Mouse (Mus musculus) gastrocnemius, postnatal 25 days (tissue): ENCODE measurements around the gene Rdh16f2. TPM values are rescaled to one million over a fixed set of nuclear protein-coding genes. Genes with fewer than 3 reads are reported as not detected.
"Not testable (repeated sequence)": the region's sequence is repeated elsewhere in the genome, so short reads cannot be mapped to it uniquely, and the experiment has no call there.

Source experiments
- DNase-seq: peaks from one replicate; pipeline ENCODE4 v3.0.0; 2022
- long read RNA-seq, 2 experiments: library from polyadenylated mRNA; stranded (forward); transcript quantifications; one replicate each; pipeline ENCODE4 v2.0.0; 2021
- total RNA-seq, 2 experiments: library from RNA; stranded (reverse); gene quantifications; 1 replicate in 1 of 2; 2 replicates in 1 of 2; pipeline ENCODE4 v1.2.3; 2021

Gene Rdh16f2
- total RNA-seq = not detected
- long read RNA-seq, experiment 1 = 0 reads
- long read RNA-seq, experiment 2 = 0 reads

DNA sequence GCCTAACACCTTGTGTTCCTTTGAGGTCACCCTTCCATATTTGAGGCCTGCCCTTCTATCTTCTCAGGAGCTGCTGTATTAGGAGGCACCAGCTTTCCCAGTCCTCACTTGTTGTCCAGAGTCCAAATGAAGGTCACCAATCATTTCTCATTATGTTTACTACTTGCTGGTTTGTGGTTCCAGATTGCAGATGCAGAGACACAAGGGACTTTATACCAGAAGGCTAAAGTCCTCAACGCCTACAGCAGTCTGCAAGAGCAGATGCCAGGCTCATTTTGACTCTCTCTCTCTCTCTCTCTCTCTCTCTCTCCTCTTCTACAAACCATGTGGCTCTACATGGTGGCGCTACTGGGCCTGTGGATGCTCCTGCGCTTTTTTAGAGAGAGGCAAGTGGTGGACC is at the start of gene Rdh16f2:
TSS of gene Rdh16f2 (plus strand) at position 243 of the 400 bp plus-strand sequence.
- no peak for DNase-seq

DNA sequence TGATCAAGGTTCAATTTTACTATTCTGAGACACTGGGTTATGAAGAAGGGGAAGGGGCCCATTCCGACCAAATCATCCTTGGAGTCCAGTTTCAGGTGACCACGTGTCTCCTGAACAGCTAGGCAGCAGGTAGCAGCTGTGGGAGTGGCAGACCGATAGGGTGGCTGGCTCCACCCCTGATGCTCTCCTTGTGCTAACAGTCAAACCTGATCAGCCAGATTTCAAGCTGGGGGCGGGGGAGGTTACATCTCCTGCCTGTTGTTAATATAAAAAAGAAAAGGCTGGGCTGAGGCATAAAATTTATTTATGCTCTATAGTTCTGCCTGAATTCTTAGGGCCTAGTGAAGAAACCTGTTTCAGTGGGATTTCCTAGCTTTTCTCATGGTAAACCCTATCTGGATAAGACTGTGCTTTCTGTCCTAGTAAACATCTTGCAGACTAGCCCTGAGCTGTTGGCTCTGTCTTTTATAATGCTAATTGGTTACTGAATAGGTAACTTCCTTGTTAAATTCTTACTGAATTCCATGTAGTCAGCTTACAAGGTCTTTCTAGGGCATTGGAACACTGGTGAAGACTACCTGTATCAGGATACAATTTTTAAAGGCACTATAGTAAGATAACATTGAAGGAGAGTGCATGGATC is 48.9 kb upstream of the Rdh16f2 start:
- DNase-seq = not testable (repeated sequence)

DNA sequence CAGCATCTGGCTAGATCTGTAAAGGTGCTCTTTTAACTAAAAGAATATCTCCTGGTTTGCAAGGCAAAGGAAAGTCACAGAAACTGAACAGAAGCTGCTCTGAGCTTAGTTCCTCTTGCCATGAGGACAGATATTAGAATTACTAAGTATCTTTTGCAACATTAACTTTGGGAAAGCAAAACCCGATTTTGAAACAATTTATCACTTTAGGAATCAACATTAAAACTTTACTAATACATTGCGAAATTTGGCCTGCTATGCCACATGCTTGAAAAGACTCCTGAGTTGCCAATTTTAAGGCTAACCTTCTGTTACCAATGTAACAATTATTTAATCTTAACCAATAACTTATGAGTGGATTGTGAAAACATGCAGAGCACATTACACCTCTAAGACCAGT is 44.5 kb upstream of the Rdh16f2 start:
- not testable (repeated sequence) for DNase-seq

DNA sequence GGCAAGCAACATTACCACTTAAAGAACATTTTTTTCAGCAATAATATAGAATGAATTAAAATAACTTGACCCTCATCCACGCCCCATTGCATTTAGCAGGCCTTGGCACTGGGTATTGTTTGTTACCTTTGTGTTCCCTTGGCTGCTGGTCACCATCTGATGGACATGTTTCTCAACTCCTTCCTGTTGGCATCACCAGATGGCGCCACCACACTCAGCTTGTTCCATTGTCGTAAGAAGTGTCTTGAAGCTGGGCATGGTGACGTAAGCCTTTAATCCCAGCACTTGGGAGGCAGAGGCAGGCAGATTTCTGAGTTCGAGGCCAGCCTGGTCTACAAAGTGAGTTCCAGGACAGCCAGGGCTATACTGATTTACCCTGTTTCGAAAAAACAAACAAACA is 40.9 kb upstream of the Rdh16f2 start:
- no peak for DNase-seq

DNA sequence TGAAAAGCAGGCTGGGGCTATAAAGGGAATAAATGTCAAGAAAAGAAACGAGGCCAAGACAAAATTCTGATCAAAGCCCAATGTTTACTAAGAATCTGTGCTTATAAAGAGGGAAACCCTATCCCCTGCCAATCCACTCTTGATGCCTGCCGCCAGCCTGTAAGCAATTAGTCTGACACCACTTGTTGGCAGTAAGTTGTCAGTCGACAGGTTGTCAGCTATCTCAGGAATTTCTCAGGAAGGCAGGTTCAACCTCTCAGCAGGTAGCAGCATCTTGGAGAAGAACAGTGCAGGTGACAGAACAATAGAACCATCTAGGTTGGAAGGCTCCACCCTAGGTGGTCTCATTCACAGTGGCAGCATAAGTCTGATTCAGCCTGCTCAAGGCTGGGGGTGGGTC is 37.2 kb upstream of the Rdh16f2 start:
- DNase-seq = no peak

DNA sequence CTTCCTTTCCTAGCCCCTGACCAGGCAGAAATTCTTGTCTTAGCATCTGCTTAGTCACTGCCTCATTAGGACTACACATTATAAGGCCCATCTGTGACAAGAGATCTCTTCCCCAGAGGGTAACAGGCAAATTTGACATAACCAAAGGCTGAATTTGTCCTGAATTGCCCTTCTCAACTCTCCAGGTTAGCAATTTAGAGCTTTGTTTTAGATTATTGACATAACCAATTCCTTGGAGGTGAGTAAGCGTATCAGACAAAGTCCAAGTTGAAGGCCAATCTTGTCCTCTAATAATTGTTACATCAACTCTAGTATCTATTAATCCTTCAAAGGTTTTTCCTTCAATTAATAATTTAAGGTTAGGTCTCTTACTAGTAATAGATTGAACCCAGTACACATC is 32.1 kb upstream of the Rdh16f2 start:
- not testable (repeated sequence) for DNase-seq

DNA sequence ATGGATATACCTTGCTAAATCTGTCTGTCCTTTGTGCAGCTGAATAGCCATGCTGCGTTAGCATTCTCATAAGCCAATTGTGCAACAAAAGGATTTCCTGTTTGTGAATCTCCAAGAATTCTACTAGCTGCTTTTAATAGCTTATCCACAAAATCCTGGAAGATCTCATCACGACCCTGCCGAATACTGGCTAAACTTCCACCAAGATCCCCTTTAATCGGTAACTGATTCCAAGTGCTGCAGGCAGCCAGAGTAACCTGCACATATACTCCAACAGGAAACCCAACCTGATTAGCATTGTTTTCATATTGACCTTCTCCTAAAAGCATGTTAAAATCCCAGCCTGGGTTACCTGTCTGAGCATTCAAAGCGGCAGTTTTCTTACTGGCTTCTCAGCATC is 31.0 kb upstream of the Rdh16f2 start:
- no peak for DNase-seq

DNA sequence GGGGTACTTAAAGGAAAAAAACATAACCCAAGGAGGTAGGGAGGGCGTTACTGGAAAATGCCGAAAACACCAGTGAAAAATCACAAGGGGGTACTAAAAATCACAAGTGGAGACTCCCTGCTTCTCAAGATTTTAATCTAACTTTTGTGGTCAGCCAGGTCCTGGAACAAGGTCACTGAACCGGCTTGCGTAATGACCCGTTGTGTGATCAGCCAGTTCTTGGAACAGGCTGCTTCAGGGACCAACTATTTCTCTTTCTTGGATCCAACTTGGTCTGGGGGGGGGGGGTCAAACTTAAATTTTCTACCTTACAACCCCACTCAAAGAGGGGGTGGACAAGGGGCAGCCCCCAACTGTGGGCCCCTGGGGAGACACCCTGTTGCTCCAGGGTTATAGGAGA is 28.5 kb upstream of the Rdh16f2 start:
- not testable (repeated sequence) for DNase-seq

DNA sequence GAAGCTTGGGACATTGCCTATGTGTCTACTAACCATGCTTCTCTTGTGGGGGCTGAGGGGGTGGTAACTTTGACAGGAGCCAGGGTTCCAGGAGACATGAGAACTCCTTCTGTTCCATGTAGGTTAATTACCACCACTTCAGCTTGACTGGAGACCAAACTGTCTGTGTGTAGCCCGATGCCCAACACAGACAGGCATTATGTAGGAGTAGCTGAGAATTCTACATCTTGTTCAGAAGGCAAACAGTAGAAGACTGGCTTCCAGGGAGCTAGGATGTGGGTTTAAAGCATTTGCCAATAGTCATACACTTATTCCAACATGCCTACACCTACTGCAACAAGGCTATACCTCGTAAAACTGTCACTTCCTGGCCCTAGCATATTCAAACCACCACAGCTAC is 27.7 kb upstream of the Rdh16f2 start:
- DNase-seq = no peak

DNA sequence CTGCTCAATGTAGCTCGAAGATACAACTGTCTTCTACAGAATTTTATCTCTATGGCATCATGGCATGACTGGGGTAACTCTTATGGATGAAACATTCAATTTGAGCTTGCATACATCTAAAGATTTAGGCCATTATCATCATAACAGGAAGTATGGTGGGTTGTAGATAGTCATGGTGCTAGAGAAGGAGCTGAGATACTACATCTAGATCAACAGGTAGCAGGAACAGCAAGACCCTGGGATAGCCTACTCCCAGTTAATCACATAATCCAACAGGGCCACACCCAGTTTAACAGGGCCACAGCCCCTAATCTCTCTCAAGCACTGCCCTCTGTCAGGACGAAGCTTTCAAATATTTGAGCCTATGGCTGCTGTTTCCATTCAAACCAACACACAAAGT is 25.5 kb upstream of the Rdh16f2 start:
- no peak for DNase-seq

DNA sequence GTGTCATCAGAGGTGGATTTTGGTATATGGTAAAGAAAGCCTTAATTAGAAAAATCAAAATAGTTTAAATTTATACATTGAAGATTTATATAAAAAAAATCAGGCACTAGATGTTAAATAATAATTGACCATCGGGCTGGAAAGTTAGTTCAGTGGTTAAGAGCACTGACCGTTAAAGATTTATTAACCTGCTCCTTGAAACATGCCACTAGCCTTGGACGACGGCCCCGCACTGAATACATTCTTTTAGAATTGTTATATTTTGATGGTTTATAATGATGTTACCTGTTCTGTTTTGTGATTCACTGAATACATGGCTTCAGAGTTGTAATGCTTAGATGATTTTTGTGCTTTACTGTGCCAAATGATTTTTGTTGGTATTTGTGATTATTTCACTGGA is 20.3 kb upstream of the Rdh16f2 start:
- not testable (repeated sequence) for DNase-seq

DNA sequence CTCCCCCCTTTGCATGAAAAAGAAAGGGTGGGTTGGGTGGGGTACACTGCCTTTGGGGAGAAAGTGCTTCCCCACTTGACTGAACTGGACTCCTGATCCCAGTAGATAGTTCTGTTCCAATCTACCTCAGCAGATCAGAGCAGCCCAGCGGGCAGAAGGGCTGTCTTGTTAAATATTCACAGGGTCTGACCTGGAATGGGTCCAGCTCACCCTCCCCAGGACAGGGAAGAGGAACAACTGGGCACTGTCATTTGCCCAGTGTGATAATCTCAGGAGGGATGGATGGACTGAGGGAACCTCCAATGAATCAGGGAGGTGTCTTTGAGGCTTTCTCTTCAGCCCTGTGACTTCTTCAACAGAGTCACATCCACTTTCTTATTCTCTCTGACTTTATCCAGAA is 18.2 kb upstream of the Rdh16f2 start:
- no peak for DNase-seq

DNA sequence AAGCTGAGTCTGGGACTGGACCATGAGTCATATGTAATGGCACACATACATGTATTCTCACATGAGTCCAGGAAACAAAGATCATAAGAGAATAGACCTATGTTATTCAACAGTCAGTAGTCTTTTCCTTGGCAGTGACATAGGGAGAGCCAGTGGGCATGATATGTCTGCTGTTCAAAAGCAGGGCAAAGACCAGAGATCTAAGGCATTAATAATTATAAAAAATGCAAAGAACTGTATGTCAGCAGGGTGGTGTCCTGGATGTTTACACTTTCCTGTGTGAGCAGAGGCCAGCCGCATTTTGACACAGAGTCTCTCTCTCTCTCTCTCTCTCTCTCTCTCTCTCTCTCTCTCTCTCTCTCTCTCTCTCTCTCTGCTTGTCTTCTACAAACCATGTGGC is 16.6 kb upstream of the Rdh16f2 start, which contains the start of gene Rdh19:
TSS of gene Rdh19 (plus strand) at position 301 of the 400 bp plus-strand sequence.
- no peak for DNase-seq

DNA sequence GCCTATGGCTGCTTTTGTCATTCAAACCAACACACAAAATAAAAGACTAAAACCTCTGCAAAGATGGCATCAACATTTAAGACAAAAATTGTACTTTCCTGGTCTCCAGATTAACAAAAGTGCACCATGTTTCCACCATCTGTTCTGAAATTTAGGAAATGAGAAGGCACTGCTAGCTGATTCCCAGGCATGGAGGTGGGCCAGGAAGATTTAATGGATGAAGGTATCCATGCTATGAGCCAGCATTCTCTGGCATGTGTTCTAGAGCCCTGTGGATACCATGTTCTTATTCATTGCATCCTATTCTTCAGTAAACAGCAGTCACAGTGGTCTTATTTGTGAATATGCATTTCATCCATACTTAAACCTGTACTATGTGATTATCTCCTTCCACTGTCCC is 9.9 kb upstream of the Rdh16f2 start:
- DNase-seq = no peak

DNA sequence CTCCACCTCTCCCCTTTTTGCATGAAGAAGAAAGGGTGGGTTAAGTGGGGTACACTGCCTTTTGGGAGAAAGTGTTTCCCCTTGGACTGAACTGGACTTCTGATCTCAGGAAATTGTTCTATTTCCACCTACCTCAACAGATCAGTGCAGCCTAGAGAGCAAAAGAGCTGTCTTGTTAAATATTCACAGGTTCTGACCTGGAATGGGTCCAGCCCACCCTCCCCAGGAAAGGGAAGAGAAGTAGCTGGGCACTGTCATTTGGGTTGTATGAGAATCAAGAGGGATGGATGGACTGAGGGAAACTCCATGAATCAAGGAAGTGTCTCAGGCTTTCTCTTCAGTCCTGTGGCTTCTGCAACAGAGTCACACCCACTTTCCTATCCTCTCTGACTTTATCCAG is 1.3 kb upstream of the Rdh16f2 start:
- no peak for DNase-seq

DNA sequence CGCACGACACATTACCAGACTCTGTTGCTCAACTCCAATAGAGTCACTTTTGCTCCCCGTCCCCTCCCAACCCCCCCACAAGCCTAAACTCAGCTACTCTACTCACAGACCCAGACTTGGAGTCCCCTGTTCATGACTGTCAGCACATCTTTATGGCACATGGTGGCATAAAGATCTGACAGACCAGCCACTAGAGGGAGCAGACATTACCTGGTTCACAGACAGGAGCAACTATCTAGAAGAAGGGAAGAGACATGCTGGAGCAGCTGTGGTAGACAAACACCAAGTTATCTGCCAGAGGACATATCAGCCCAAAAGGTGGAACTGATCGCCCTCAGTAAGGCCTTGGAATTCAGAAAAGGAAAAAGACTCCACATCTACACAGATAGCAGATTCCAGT is 6.2 kb downstream of the Rdh16f2 start:
- DNase-seq = no peak

DNA sequence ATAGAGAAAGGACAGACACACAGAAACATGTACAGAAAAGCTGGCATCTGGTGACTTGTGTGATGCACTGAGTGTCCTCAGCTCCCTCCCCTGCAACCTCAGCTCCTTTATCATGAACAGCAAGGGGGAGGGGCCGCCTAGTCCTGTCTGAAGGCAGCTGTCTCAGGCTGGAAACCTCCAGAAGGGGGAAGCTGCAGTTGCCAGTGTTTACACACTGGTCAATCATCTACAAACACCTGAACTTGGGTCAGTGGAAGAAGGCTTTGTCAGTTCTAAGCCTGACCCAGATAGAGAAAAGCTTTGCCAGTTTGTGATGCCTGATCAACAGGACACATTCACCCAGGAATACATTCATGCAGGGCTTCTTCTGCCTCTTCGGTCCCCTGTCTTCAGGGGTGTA is 11.4 kb downstream of the Rdh16f2 start:
- DNase-seq = no peak

DNA sequence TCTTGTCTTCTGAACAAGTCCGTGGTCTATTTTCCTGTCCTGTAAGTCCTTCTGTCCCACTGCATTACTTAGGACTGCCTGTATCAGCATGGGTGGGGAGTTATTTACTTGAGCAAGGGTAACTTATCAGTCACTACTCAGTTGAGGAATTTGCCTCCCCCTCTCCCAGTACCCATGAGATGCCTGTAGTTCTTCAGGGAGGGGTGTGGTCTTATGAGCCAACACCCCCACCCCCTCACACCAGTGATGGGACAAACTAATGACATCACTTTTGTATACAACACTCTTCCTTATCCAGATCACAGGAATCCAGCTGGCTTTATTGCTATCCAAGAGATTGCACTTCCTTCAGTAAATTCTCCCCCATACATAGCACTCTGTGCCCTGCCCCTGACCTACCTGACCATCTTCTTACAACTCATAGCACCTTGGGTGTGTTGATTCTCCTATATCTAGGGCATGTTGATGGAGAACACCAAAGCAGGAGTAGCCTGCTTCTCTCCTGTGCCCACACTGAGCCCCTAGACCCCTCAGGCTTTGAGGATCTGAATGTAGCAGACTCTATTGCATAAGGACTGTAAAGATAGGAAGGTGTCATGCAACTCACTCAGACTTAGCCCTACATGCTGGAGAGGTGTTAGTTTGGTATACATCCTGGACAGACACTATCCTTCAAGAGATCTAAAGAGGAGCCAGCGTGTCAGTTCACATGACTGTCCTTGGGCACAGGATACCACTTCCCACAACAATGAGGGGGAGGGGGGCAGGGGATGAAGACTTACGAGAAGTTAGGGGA is 12.2 kb downstream of the Rdh16f2 start:
- no peak for DNase-seq

DNA sequence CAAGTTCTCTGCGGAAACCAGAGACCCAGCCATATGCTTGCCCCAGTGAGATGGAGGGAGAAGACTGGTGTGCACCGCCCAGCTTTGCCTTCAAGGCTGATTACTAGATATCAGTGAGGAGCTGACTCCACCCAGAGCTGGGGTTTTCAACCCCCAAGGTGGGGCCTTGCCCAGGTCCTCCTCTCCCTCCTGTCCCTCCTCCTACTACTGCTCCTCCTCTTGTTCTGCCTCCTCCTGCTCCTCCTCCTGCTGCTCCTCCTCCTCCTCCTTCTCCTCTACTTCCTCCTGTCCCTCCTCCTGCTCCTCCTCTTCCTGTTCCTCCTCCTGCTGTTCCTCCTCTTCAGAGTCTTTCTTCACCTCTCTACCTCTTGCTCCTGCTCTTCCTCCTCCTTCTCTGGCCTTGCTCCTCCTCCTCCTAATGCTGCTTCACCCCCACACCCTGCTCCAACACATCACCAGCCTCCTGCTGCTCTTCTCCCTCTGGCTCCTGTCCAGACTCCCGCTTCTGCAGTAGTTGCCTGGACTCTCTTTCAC is 12.9 kb downstream of the Rdh16f2 start:
- no peak for DNase-seq

DNA sequence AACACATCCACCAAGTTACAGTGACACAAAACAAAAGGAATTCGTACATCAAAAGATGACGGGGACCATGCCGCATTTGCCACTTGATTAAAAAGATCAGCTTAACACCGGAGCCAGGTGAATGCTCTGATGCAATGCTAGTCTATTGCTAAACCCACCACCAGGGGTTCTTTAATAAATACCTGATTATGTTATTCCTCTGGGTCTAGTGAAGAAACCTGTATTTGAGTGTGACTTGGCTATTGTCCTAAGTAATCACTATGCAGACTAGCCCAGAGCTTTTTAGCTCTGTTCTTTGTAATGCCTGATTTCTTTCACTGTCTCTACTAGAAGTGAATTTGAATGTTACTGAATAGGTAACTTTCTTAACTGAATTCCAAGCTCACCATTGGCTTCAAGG is 14.8 kb downstream of the Rdh16f2 start:
- no peak for DNase-seq

DNA sequence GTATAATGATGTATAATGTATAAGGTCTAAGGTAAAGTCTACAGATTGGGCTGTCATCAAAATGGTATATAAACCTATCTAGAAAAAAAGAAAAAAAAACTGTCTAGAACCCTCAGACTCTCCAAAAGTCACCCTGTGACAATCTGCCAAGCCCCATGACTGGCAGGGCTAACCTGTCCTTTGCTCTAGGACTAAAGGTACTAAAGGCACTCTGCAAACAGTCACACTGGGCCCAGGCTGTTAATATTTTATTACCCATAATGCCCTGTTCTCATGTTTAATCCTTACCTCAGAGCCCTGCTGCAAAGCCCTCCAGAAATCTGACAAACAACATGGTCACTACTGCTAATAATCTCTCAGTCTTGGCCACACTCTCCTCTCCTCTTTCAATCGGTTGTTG is 20.3 kb downstream of the Rdh16f2 start:
- DNase-seq = no peak

DNA sequence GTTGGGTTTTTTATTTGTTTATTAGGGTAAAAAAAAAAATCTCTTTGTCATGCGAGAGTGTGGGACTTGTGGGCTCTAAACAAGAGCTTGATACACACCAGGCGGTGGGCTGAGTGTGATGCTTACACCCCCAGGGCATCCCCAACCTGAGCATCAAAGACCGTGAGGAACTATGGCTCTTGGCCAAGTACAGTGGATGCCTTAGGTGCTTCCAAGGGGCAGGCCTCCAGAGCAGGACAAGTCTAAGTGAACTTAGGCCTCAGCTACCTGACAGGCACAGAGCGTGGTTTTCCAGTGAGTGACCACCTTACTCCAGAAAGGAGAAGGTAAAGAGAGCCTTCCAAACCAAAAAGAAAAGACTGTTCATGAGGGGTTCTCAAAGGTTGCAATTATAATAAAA is 20.7 kb downstream of the Rdh16f2 start:
- DNase-seq = no peak

DNA sequence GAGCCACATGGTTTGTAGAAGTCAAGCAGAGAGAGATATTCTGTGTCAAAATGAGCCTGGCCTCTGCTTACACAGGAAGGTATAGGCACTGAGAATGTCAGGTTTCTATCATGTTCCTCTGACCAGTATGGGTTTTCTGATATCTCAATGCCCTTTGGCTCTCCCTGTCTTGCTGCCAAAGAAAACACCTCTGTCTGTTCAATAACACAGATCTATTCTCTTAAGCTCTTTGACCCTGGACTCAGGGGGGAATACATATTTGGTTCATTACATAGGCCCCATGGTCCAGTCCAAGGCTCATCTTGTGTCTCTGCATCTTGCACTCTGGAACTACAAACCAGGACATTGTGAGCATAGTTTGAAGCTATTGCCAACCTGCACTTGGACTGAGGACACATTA is 22.3 kb downstream of the Rdh16f2 start, which contains the start of gene Rdh7:
TSS of gene Rdh7 (minus strand) at position 213 of the 400 bp plus-strand sequence.
- DNase-seq = no peak

DNA sequence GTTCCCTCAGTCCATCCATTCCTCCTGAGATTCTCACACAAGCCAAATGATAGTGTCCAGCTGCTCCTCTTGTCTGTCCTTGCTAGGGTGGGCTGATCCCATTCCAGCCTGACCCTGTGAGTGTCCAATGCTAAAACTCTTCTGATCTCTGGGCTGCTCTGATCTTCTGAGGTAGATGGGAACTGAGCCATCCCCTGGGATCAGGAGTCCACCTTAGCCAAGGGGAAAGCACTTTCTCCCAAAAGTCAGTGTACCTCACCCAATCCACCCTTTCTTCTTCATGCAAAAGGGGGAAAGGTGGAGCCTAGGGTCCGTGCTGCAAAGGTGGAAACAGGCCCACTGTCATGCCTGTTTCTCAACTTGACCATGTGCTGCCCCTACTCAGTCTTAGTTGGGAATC is 25.2 kb downstream of the Rdh16f2 start:
- DNase-seq = no peak
